In the genomic region with DNA sequence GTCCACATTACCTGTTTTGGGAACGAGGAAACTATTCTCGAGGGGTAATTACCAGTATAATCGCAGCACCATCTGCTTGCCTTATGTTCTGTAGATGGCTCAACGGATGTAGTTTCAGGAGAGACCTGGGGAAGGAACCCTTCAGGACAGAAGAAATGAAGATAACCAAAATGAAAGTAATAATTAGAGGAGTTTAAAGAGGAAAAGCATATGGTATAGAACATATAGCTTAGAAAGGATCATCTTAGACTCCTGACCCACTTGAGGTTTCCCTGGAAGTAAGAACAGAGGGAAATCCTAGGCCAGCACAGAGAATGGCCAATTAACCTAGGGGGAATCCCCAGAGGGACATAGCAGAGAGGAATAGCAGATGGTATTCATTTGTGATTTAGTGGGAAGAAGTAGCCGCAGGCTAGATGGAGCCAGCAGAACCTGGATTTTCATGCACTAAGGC, we compare ENCODE assay signal across 12 mouse cellular contexts.
A peak's percentile ranks its signal among the peaks of the same experiment; 100 is the strongest.
DNase-seq lines count a peak whose midpoint lies in the region; ATAC-seq lines count a peak whose summit lies in the region.
"Had no signal": no experiment of that assay in that cellular context is flagged by ENCODE, and none has a peak within 500 bp of the region (broad histone marks: within the 10 kb centered on the region; RNA-seq: fewer than 3 reads in every experiment).

No protein-coding gene starts in this region.

- no peak overlapping the region for H3K9ac ChIP-seq in forebrain, embryonic 13.5 days
- no peak overlapping the region for H3K9ac ChIP-seq in hindbrain, embryonic 12.5 days
- no peak overlapping the region for H3K9ac ChIP-seq in neural tube, embryonic 12.5 days
- H3K9ac ChIP-seq in intestine, embryonic 16.5 days (ENCODE audit: low read depth, low read length), result no peak overlapping the region
- H3K9ac ChIP-seq: heart, embryonic 13.5 days had no signal

- H3K4me3 ChIP-seq in forebrain, embryonic 13.5 days, result no peak overlapping the region
- no peak overlapping the region for H3K4me3 ChIP-seq in forebrain, embryonic 10.5 days
- no peak overlapping the region for H3K4me3 ChIP-seq in hindbrain, embryonic 12.5 days
- H3K4me3 ChIP-seq in neural tube, embryonic 12.5 days, result no peak overlapping the region
- no peak overlapping the region for H3K4me3 ChIP-seq in intestine, embryonic 16.5 days (ENCODE audit: low read length)
- H3K4me3 ChIP-seq: heart, embryonic 13.5 days had no signal

- peak; percentile 48; the same call in 1 of the 2 replicates for ATAC-seq in forebrain, embryonic 13.5 days
- peak; percentile 85 for ATAC-seq in hindbrain, embryonic 12.5 days (ENCODE audit: low FRiP score)
- peak; percentile 92 for ATAC-seq in neural tube, embryonic 12.5 days (ENCODE audit: low FRiP score, low read depth)
- ATAC-seq in intestine, embryonic 16.5 days, result no peak

- H3K27me3 ChIP-seq in forebrain, embryonic 13.5 days, result no peaks in the 10 kb centered on the region
- no peaks in the 10 kb centered on the region for H3K27me3 ChIP-seq in forebrain, embryonic 10.5 days (ENCODE audit: poor library complexity, severe bottlenecking)
- no peaks in the 10 kb centered on the region for H3K27me3 ChIP-seq in hindbrain, embryonic 12.5 days
- H3K27me3 ChIP-seq in neural tube, embryonic 12.5 days (replicated peaks), result no peaks in the 10 kb centered on the region
- no peaks in the 10 kb centered on the region for H3K27me3 ChIP-seq in intestine, embryonic 16.5 days (replicated peaks; ENCODE audit: control insufficient read depth, insufficient read depth, low read length)
- H3K27me3 ChIP-seq: heart, embryonic 13.5 days had no signal

- H3K36me3 ChIP-seq in forebrain, embryonic 13.5 days (ENCODE audit: poor library complexity, severe bottlenecking), result no peaks in the 10 kb centered on the region
- no peaks in the 10 kb centered on the region for H3K36me3 ChIP-seq in forebrain, embryonic 10.5 days (replicated peaks)
- H3K36me3 ChIP-seq in hindbrain, embryonic 12.5 days, result no peaks in the 10 kb centered on the region
- H3K36me3 ChIP-seq in neural tube, embryonic 12.5 days, result no peaks in the 10 kb centered on the region
- H3K36me3 ChIP-seq in intestine, embryonic 16.5 days (ENCODE audit: control insufficient read depth, insufficient read depth, low read length), result no peaks in the 10 kb centered on the region
- H3K36me3 ChIP-seq: heart, embryonic 13.5 days had no signal

- WGBS in forebrain, embryonic 13.5 days, result 58% methylated on average over 5 of the region's 5 CpGs
- 70% methylated on average over 5 of the region's 5 CpGs for WGBS in forebrain, embryonic 10.5 days
- 50% methylated on average over 5 of the region's 5 CpGs for WGBS in hindbrain, embryonic 12.5 days
- 52% methylated on average over 5 of the region's 5 CpGs for WGBS in neural tube, embryonic 12.5 days
- 72% methylated on average over 5 of the region's 5 CpGs for WGBS in intestine, embryonic 16.5 days

- DNase-seq in forebrain, embryonic 10.5 days (ENCODE audit: extremely low spot score, low spot score), result no peak
- peak; percentile 53 to 75 for DNase-seq in cerebellum, postnatal 14 days
- no peak for DNase-seq in kidney, postnatal 14 days
- DNase-seq in spleen, postnatal 4 days (ENCODE audit: low spot score in 2 of 2), result no peak
- DNase-seq: adrenal gland, postnatal 25 days; kidney, postnatal 25 days; lung, postnatal 10 days had no signal

- H3K4me2 ChIP-seq in forebrain, embryonic 13.5 days, result no peak overlapping the region
- H3K4me2 ChIP-seq in hindbrain, embryonic 12.5 days (replicated peaks), result no peak overlapping the region
- H3K4me2 ChIP-seq in neural tube, embryonic 12.5 days (replicated peaks), result no peak overlapping the region
- H3K4me2 ChIP-seq in intestine, embryonic 16.5 days (ENCODE audit: low read depth, low read length), result no peak overlapping the region
- H3K4me2 ChIP-seq: heart, embryonic 13.5 days had no signal

- no peaks in the 10 kb centered on the region for H3K4me1 ChIP-seq in forebrain, embryonic 13.5 days
- no peaks in the 10 kb centered on the region for H3K4me1 ChIP-seq in forebrain, embryonic 10.5 days
- H3K4me1 ChIP-seq in hindbrain, embryonic 12.5 days, result no peaks in the 10 kb centered on the region
- no peaks in the 10 kb centered on the region for H3K4me1 ChIP-seq in neural tube, embryonic 12.5 days
- no peaks in the 10 kb centered on the region for H3K4me1 ChIP-seq in intestine, embryonic 16.5 days (ENCODE audit: control insufficient read depth, insufficient read depth, low read length)
- H3K4me1 ChIP-seq: heart, embryonic 13.5 days had no signal

- no peaks in the 10 kb centered on the region for H3K9me3 ChIP-seq in forebrain, embryonic 13.5 days (replicated peaks)
- H3K9me3 ChIP-seq in forebrain, embryonic 10.5 days, result no peaks in the 10 kb centered on the region
- H3K9me3 ChIP-seq in hindbrain, embryonic 12.5 days (replicated peaks), result no peaks in the 10 kb centered on the region
- H3K9me3 ChIP-seq in neural tube, embryonic 12.5 days, result no peaks in the 10 kb centered on the region
- H3K9me3 ChIP-seq in intestine, embryonic 16.5 days (ENCODE audit: control insufficient read depth, low read length), result no peaks in the 10 kb centered on the region
- H3K9me3 ChIP-seq: heart, embryonic 13.5 days had no signal

- no peak overlapping the region for H3K27ac ChIP-seq in forebrain, embryonic 13.5 days
- no peak overlapping the region for H3K27ac ChIP-seq in forebrain, embryonic 10.5 days
- H3K27ac ChIP-seq in hindbrain, embryonic 12.5 days, result no peak overlapping the region
- H3K27ac ChIP-seq in neural tube, embryonic 12.5 days, result no peak overlapping the region
- H3K27ac ChIP-seq in intestine, embryonic 16.5 days (ENCODE audit: low read length), result no peak overlapping the region
- H3K27ac ChIP-seq: heart, embryonic 13.5 days had no signal

Comparison
In these comparisons a context has a peak if more than half of its experiments do, and no peak if none do; other contexts are left out.
1. DNase-seq: peak in cerebellum, postnatal 14 days (2 of 2); none in forebrain, embryonic 10.5 days (single experiment), kidney, postnatal 14 days (single experiment) and spleen, postnatal 4 days (0 of 2).